Mouse (Mus musculus) embryonic fibroblast, embryonic 13.5 days (primary cell): ENCODE data around the gene Gm17332.
"Not testable (repeated sequence)": the region's sequence is repeated elsewhere in the genome, so short reads cannot be mapped to it uniquely, and the experiment has no call there.

Experiments
- CTCF ChIP-seq: IDR thresholded peaks from 2 replicates; pipeline ENCODE4 v1.5.1; 2011; ENCODE audit warnings: mild to moderate bottlenecking, control low read depth, low read length, moderate library complexity, borderline replicate concordance; ENCODE audit not compliant: insufficient read depth
- POLR2A ChIP-seq: IDR thresholded peaks from 2 replicates; pipeline ENCODE4 v1.6.1; 2011; ENCODE audit warnings: low read depth, mild to moderate bottlenecking, control low read depth, low read length, moderate library complexity

GRCm38 (mm10) chr11:31138394-31138793, 43.9 kb downstream of the Gm17332 start:
- not testable (repeated sequence) for TF ChIP-seq CTCF, POLR2A
